Mouse (Mus musculus): ENCODE data around the gene Casp2.
A peak's percentile ranks its signal among the peaks of the same experiment; 100 is the strongest.

DNA sequence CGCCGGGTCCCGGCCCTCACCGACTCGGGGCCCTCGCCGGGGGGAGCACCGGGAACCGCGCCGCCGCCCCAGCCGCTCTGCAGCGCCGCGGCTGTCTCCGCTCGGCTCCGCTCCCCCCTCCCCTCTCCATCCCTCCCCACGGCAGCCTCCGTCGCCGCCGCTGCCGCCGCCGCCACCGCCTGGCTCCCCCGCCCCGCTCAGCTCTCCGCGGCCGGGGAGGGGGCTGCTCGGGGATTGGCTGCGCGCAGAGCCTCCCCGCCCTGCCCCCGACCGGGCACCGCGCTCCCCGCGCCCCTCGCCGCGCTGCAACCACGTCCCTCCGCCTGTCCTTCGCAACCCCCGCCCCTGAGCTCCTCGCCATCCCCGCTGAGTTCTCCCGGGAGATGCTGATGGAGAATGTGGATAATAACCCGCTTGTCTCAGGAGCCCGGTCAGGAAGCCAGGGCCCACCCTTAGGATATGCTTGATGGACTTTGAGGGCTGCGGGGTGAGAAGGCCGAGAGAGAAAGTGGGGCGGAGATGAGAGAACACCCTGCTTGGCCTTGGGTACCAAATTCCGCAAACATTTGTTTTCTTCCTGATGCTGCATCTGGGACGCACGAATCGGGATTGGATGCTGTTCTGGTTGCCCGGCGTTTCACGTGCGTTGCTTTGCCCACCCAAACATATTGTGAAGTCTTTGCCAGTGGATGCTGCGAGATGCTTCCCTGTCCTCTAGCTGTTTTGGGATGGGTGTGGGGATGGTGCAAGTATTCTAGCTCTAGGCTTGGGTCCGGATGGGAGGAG lies 59.9 kb downstream of the Casp2 start, which contains the start of gene Fam131b:
- TF ChIP-seq POLR2AphosphoS2 (IDR thresholded peaks at IDR 0.05; ENCODE audit: insufficient read length, low read depth) (no peak), POLR2A (IDR thresholded peaks at IDR 0.05; ENCODE audit: insufficient read length, low read depth) (peak; percentile 61), E2F4 (IDR thresholded peaks at IDR 0.05; ENCODE audit: insufficient read depth) (no peak), CEBPB (IDR thresholded peaks at IDR 0.05; ENCODE audit: insufficient read depth, poor library complexity, severe bottlenecking) (no peak), USF1 (IDR thresholded peaks at IDR 0.05; ENCODE audit: low read depth) (no peak), MYOD1 (IDR thresholded peaks at IDR 0.05; ENCODE audit: control insufficient read depth in 1 of 3, insufficient read length in 2 of 3, low read depth in 2 of 3) (peak in 1 of 3 experiments; percentile 1)
